Mouse (Mus musculus): ENCODE measurements around the gene 2510009E07Rik. TPM values are rescaled to one million over a fixed set of nuclear protein-coding genes. Genes with fewer than 3 reads are reported as not detected.

The 2510009E07Rik gene
- polyA plus RNA-seq, 1 experiment from 2014 or later, result 15.8 TPM

- H3K27me3 ChIP-seq (ENCODE audit: control insufficient read depth, insufficient read depth, low read length), result no peaks in the 10 kb centered on the region
- 0 out of 2 replicates have a peak overlapping the region, but pooled peaks have one; percentile 13 for H3K9ac ChIP-seq (replicated peaks; ENCODE audit: low read length)
- no peaks in the 10 kb centered on the region for H3K36me3 ChIP-seq (replicated peaks; ENCODE audit: control insufficient read depth, insufficient read depth, low read depth, low read length)
- 54% methylated on average over 13 of the region's 13 CpGs for WGBS
- H3K9me3 ChIP-seq (replicated peaks; ENCODE audit: control insufficient read depth, low read length), result no peaks in the 10 kb centered on the region
- DNase-seq (ENCODE audit: low spot score) (peak; percentile 63), ATAC-seq (replicated peaks; ENCODE audit: insufficient number of reproducible peaks, low FRiP score, low TSS enrichment, low read depth) (no peak)
- no peak overlapping the region for H3K4me2 ChIP-seq (ENCODE audit: low read depth, low read length)
- H3K4me1 ChIP-seq (ENCODE audit: control insufficient read depth, insufficient read depth, low read length), result no peaks in the 10 kb centered on the region
- H3K4me3 ChIP-seq (ENCODE audit: low read depth, low read length), result no peak overlapping the region
- no peak overlapping the region for H3K27ac ChIP-seq (replicated peaks; ENCODE audit: low read depth, low read length)
Measured at GRCm38 (mm10) chr16:21628061-21628591, 66.3 kb downstream of the 2510009E07Rik start.

- no peak for DNase-seq (ENCODE audit: low spot score)
- no peaks in the 10 kb centered on the region for H3K27me3 ChIP-seq (ENCODE audit: control insufficient read depth, insufficient read depth, low read length)
Measured at GRCm38 (mm10) chr16:21627248-21627647, 67.2 kb downstream of the 2510009E07Rik start.

GRCm38 (mm10) chr16:21625784-21626634 is 68.5 kb downstream of the 2510009E07Rik start:
- H3K4me2 ChIP-seq (ENCODE audit: low read depth, low read length), result no peak overlapping the region
- H3K27ac ChIP-seq (replicated peaks; ENCODE audit: low read depth, low read length), result no peak overlapping the region
- no peak overlapping the region for H3K4me3 ChIP-seq (ENCODE audit: low read depth, low read length)
- no peaks in the 10 kb centered on the region for H3K36me3 ChIP-seq (replicated peaks; ENCODE audit: control insufficient read depth, insufficient read depth, low read depth, low read length)
- no peaks in the 10 kb centered on the region for H3K4me1 ChIP-seq (ENCODE audit: control insufficient read depth, insufficient read depth, low read length)
- WGBS, result 79% methylated on average over 6 of the region's 6 CpGs
- ATAC-seq (replicated peaks; ENCODE audit: insufficient number of reproducible peaks, low FRiP score, low TSS enrichment, low read depth) (no peak), DNase-seq (ENCODE audit: low spot score) (peak; percentile 33)
- H3K27me3 ChIP-seq (ENCODE audit: control insufficient read depth, insufficient read depth, low read length), result no peaks in the 10 kb centered on the region
- no peaks in the 10 kb centered on the region for H3K9me3 ChIP-seq (replicated peaks; ENCODE audit: control insufficient read depth, low read length)
- H3K9ac ChIP-seq (replicated peaks; ENCODE audit: low read length), result no peak overlapping the region

More at GRCm38 (mm10) chr16:21627248-21627647, 67.2 kb downstream of the 2510009E07Rik start:
- ATAC-seq (replicated peaks; ENCODE audit: insufficient number of reproducible peaks, low FRiP score, low TSS enrichment, low read depth), result no peak
- H3K9me3 ChIP-seq (replicated peaks; ENCODE audit: control insufficient read depth, low read length), result no peaks in the 10 kb centered on the region
- no peak overlapping the region for H3K27ac ChIP-seq (replicated peaks; ENCODE audit: low read depth, low read length)
- WGBS, result 73% methylated on average over 6 of the region's 6 CpGs
- H3K9ac ChIP-seq (replicated peaks; ENCODE audit: low read length), result no peak overlapping the region
- H3K4me3 ChIP-seq (ENCODE audit: low read depth, low read length), result no peak overlapping the region
- H3K36me3 ChIP-seq (replicated peaks; ENCODE audit: control insufficient read depth, insufficient read depth, low read depth, low read length), result no peaks in the 10 kb centered on the region
- no peak overlapping the region for H3K4me2 ChIP-seq (ENCODE audit: low read depth, low read length)
- no peaks in the 10 kb centered on the region for H3K4me1 ChIP-seq (ENCODE audit: control insufficient read depth, insufficient read depth, low read length)

GRCm38 (mm10) chr16:21620630-21621029 is 73.8 kb downstream of the 2510009E07Rik start:
- WGBS, result 83% methylated on average over 2 of the region's 2 CpGs
- H3K27me3 ChIP-seq (ENCODE audit: control insufficient read depth, insufficient read depth, low read length), result no peaks in the 10 kb centered on the region
- H3K36me3 ChIP-seq (replicated peaks; ENCODE audit: control insufficient read depth, insufficient read depth, low read depth, low read length), result no peaks in the 10 kb centered on the region
- H3K4me2 ChIP-seq (ENCODE audit: low read depth, low read length), result no peak overlapping the region
- ATAC-seq (replicated peaks; ENCODE audit: insufficient number of reproducible peaks, low FRiP score, low TSS enrichment, low read depth) (no peak), DNase-seq (ENCODE audit: low spot score) (no peak)
- H3K27ac ChIP-seq (replicated peaks; ENCODE audit: low read depth, low read length), result no peak overlapping the region
- no peaks in the 10 kb centered on the region for H3K9me3 ChIP-seq (replicated peaks; ENCODE audit: control insufficient read depth, low read length)
- H3K4me1 ChIP-seq (ENCODE audit: control insufficient read depth, insufficient read depth, low read length), result no peaks in the 10 kb centered on the region
- no peak overlapping the region for H3K9ac ChIP-seq (replicated peaks; ENCODE audit: low read length)
- no peak overlapping the region for H3K4me3 ChIP-seq (ENCODE audit: low read depth, low read length)

GRCm38 (mm10) chr16:21615802-21616201 is 78.7 kb downstream of the 2510009E07Rik start:
- Histone ChIP-seq H3K27me3 (ENCODE audit: control insufficient read depth, insufficient read depth, low read length) (no peaks in the 10 kb centered on the region), H3K9ac (replicated peaks; ENCODE audit: low read length) (no peak overlapping the region), H3K4me1 (ENCODE audit: control insufficient read depth, insufficient read depth, low read length) (no peaks in the 10 kb centered on the region), H3K9me3 (replicated peaks; ENCODE audit: control insufficient read depth, low read length) (no peaks in the 10 kb centered on the region), H3K4me2 (ENCODE audit: low read depth, low read length) (no peak overlapping the region), H3K4me3 (ENCODE audit: low read depth, low read length) (no peak overlapping the region), H3K36me3 (replicated peaks; ENCODE audit: control insufficient read depth, insufficient read depth, low read depth, low read length) (no peaks in the 10 kb centered on the region), H3K27ac (replicated peaks; ENCODE audit: low read depth, low read length) (no peak overlapping the region)
- peak; percentile 50 for DNase-seq (ENCODE audit: low spot score)
- no peak for ATAC-seq (replicated peaks; ENCODE audit: insufficient number of reproducible peaks, low FRiP score, low TSS enrichment, low read depth)
- WGBS, result 61% methylated on average over 7 of the region's 7 CpGs

GRCm38 (mm10) chr16:21610473-21610872 is 84.0 kb downstream of the 2510009E07Rik start:
- no peak for DNase-seq (ENCODE audit: low spot score)
- no peak overlapping the region for H3K27ac ChIP-seq (replicated peaks; ENCODE audit: low read depth, low read length)
- ATAC-seq (replicated peaks; ENCODE audit: insufficient number of reproducible peaks, low FRiP score, low TSS enrichment, low read depth), result no peak
- WGBS, result 93% methylated on average over 4 of the region's 4 CpGs
- no peaks in the 10 kb centered on the region for H3K36me3 ChIP-seq (replicated peaks; ENCODE audit: control insufficient read depth, insufficient read depth, low read depth, low read length)
- no peaks in the 10 kb centered on the region for H3K27me3 ChIP-seq (ENCODE audit: control insufficient read depth, insufficient read depth, low read length)
- H3K4me3 ChIP-seq (ENCODE audit: low read depth, low read length), result no peak overlapping the region
- no peak overlapping the region for H3K4me2 ChIP-seq (ENCODE audit: low read depth, low read length)
- H3K4me1 ChIP-seq (ENCODE audit: control insufficient read depth, insufficient read depth, low read length), result no peaks in the 10 kb centered on the region
- no peaks in the 10 kb centered on the region for H3K9me3 ChIP-seq (replicated peaks; ENCODE audit: control insufficient read depth, low read length)
- H3K9ac ChIP-seq (replicated peaks; ENCODE audit: low read length), result no peak overlapping the region

- Histone ChIP-seq H3K4me3 (ENCODE audit: low read depth, low read length) (no peak overlapping the region), H3K27me3 (ENCODE audit: control insufficient read depth, insufficient read depth, low read length) (no peaks in the 10 kb centered on the region), H3K9ac (replicated peaks; ENCODE audit: low read length) (no peak overlapping the region), H3K9me3 (replicated peaks; ENCODE audit: control insufficient read depth, low read length) (no peaks in the 10 kb centered on the region), H3K4me1 (ENCODE audit: control insufficient read depth, insufficient read depth, low read length) (no peaks in the 10 kb centered on the region), H3K36me3 (replicated peaks; ENCODE audit: control insufficient read depth, insufficient read depth, low read depth, low read length) (no peaks in the 10 kb centered on the region), H3K4me2 (ENCODE audit: low read depth, low read length) (no peak overlapping the region), H3K27ac (replicated peaks; ENCODE audit: low read depth, low read length) (no peak overlapping the region)
- DNase-seq (ENCODE audit: low spot score), result no peak
- 78% methylated on average over 10 of the region's 10 CpGs for WGBS
- no peak for ATAC-seq (replicated peaks; ENCODE audit: insufficient number of reproducible peaks, low FRiP score, low TSS enrichment, low read depth)
Measured at GRCm38 (mm10) chr16:21608176-21608865, 86.1 kb downstream of the 2510009E07Rik start.

- no peak overlapping the region for H3K4me3 ChIP-seq (ENCODE audit: low read depth, low read length)
- H3K36me3 ChIP-seq (replicated peaks; ENCODE audit: control insufficient read depth, insufficient read depth, low read depth, low read length), result no peaks in the 10 kb centered on the region
- no peak for ATAC-seq (replicated peaks; ENCODE audit: insufficient number of reproducible peaks, low FRiP score, low TSS enrichment, low read depth)
- no peaks in the 10 kb centered on the region for H3K4me1 ChIP-seq (ENCODE audit: control insufficient read depth, insufficient read depth, low read length)
- no peaks in the 10 kb centered on the region for H3K27me3 ChIP-seq (ENCODE audit: control insufficient read depth, insufficient read depth, low read length)
- H3K9ac ChIP-seq (replicated peaks; ENCODE audit: low read length), result no peak overlapping the region
- no peak overlapping the region for H3K4me2 ChIP-seq (ENCODE audit: low read depth, low read length)
- no peak for DNase-seq (ENCODE audit: low spot score)
- no peak overlapping the region for H3K27ac ChIP-seq (replicated peaks; ENCODE audit: low read depth, low read length)
- WGBS, result 87% methylated on average over 5 of the region's 5 CpGs
- no peaks in the 10 kb centered on the region for H3K9me3 ChIP-seq (replicated peaks; ENCODE audit: control insufficient read depth, low read length)
Measured at GRCm38 (mm10) chr16:21607651-21608040, 86.8 kb downstream of the 2510009E07Rik start.

Data from embryonic facial prominence, embryonic 11.5 days (tissue).